Mouse (Mus musculus): Measurements from ENCODE around the gene Pelp1.

DNA sequence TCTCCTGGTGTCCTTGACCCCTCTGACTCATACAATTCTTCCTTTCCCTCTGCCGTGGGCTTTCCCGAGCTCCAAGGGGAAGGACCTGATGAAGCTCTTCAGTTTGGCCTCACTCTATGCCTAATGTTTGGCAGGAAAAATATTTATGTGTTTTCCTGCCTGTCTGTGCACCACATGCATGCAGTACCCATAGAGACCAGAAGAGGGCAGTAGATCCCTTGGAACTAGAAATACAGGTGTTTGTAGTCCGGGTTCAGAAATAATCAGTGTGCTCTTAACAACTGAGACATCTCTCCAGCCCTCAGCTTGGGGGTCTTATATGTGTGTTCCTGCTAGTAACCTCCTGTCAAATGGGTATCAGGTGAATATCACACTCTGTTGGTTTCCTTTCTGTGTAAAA lies 4.1 kb upstream of the Pelp1 start:
- TF ChIP-seq MAFK (IDR thresholded peaks at IDR 0.05; ENCODE audit: insufficient read depth, low read depth, low read length), result no peak
- no peak for TF ChIP-seq ZNF384 (IDR thresholded peaks at IDR 0.05; ENCODE audit: low read depth, low read length)
- TF ChIP-seq CHD2 (IDR thresholded peaks at IDR 0.05; ENCODE audit: low read depth, low read length), result no peak
- peak; percentile 19; the same call in 1 of the 2 replicates for TF ChIP-seq HCFC1 (IDR thresholded peaks at IDR 0.05; ENCODE audit: borderline replicate concordance, insufficient read depth, low read length)
